Mouse (Mus musculus) gastrocnemius, postnatal 4 days (tissue): ENCODE data around the gene Ablim1. TPM values are rescaled to one million over a fixed set of nuclear protein-coding genes. Genes with fewer than 3 reads are reported as not detected.
A peak's percentile ranks its signal among the peaks of the same experiment; 100 is the strongest.
"Not testable (repeated sequence)": the region's sequence is repeated elsewhere in the genome, so short reads cannot be mapped to it uniquely, and the experiment has no call there.

Experiments used
- DNase-seq, 2 experiments: peaks; one replicate each; pipeline ENCODE4 v3.0.0; 2021 to 2022; ENCODE audit warnings: low spot score in 2 of 2, mixed read lengths in 2 of 2
- total RNA-seq, 2 experiments: library from RNA; stranded (reverse); gene quantifications; 2 replicates each; pipeline ENCODE4 v1.2.3; 2021

Ablim1 gene
- total RNA-seq, 2 experiments from 2014 or later = 56.8 to 65.5 TPM

GRCm38 (mm10) chr19:57157731-57158343 is 156.9 kb downstream of the Ablim1 start:
- no peak for DNase-seq

GRCm38 (mm10) chr19:57155121-57155884 is 159.4 kb downstream of the Ablim1 start:
- DNase-seq = peak in 1 of 2 experiments; percentile 22

GRCm38 (mm10) chr19:57152357-57152756 is 162.4 kb downstream of the Ablim1 start:
- DNase-seq = peak; percentile 49 to 71

GRCm38 (mm10) chr19:57151504-57151903 is 163.2 kb downstream of the Ablim1 start:
- no peak for DNase-seq

GRCm38 (mm10) chr19:57150275-57150674 is 164.4 kb downstream of the Ablim1 start:
- DNase-seq = peak in 1 of 2 experiments; percentile 34

GRCm38 (mm10) chr19:57147746-57148145 is 167.0 kb downstream of the Ablim1 start:
- no peak for DNase-seq

GRCm38 (mm10) chr19:57146936-57147335 is 167.8 kb downstream of the Ablim1 start:
- DNase-seq = no peak

- no peak for DNase-seq
Observed at GRCm38 (mm10) chr19:57143646-57144045, 171.1 kb downstream of the Ablim1 start.

- DNase-seq = no peak
Observed at GRCm38 (mm10) chr19:57141756-57142461, 172.8 kb downstream of the Ablim1 start.

GRCm38 (mm10) chr19:57140874-57141273 is 173.8 kb downstream of the Ablim1 start:
- DNase-seq = no peak

- DNase-seq = no peak
Observed at GRCm38 (mm10) chr19:57140071-57140470, 174.6 kb downstream of the Ablim1 start.

GRCm38 (mm10) chr19:57138909-57139617 is 175.7 kb downstream of the Ablim1 start:
- DNase-seq = no peak

GRCm38 (mm10) chr19:57138469-57138868 is 176.2 kb downstream of the Ablim1 start:
- no peak for DNase-seq

- DNase-seq = no peak
Observed at GRCm38 (mm10) chr19:57138045-57138444, 176.7 kb downstream of the Ablim1 start.

- peak; percentile 57 to 74 for DNase-seq
Observed at GRCm38 (mm10) chr19:57136228-57136627, 178.5 kb downstream of the Ablim1 start.

- not testable (repeated sequence) for DNase-seq
Observed at GRCm38 (mm10) chr19:57135654-57136053, 179.1 kb downstream of the Ablim1 start.

GRCm38 (mm10) chr19:57134654-57135348 is 179.9 kb downstream of the Ablim1 start:
- no peak for DNase-seq

- DNase-seq = no peak
Observed at GRCm38 (mm10) chr19:57132916-57133520, 181.7 kb downstream of the Ablim1 start.

GRCm38 (mm10) chr19:57132281-57132680 is 182.4 kb downstream of the Ablim1 start:
- no peak for DNase-seq

GRCm38 (mm10) chr19:57131366-57131765 is 183.4 kb downstream of the Ablim1 start:
- DNase-seq = no peak
